Mouse (Mus musculus) G1E (cell line): ENCODE results near the gene Mrpl46. TPM values are rescaled to one million over a fixed set of nuclear protein-coding genes. Genes with fewer than 3 reads are reported as not detected.
A peak's percentile ranks its signal among the peaks of the same experiment; 100 is the strongest.

Source experiments
- ATAC-seq: 2 replicates; pipeline ENCODE4 v1.8.0; 2016; ENCODE audit warnings: mild to moderate bottlenecking; ENCODE audit not compliant: insufficient number of reproducible peaks, poor library complexity, low FRiP score, severe bottlenecking; ENCODE audit errors: extremely low read depth
- DNase-seq: peaks from one replicate; pipeline ENCODE4 v3.0.0; 2012; ENCODE audit warnings: low spot score
- H3K27me3 ChIP-seq: 2 replicates; pipeline ENCODE4 v1.6.1; 2012; ENCODE audit warnings: mild to moderate bottlenecking, low read length, inconsistent platforms; ENCODE audit not compliant: insufficient read depth
- H3K36me3 ChIP-seq: replicated peaks from 2 replicates; pipeline ENCODE3; 2012; ENCODE audit warnings: mild to moderate bottlenecking, inconsistent platforms
- H3K4me1 ChIP-seq: 2 replicates; pipeline ENCODE4 v1.6.1; 2012; ENCODE audit warnings: low read depth, low read length, inconsistent platforms, mixed read lengths; ENCODE audit not compliant: insufficient read depth
- H3K4me3 ChIP-seq: 2 replicates; pipeline ENCODE4 v1.5.1; 2012; ENCODE audit warnings: low read depth, mild to moderate bottlenecking, inconsistent platforms, low read length, moderate library complexity, mixed read lengths
- H3K9me3 ChIP-seq: replicated peaks from 2 replicates; pipeline ENCODE4 v1.6.1; 2012; ENCODE audit warnings: inconsistent platforms
- CTCF ChIP-seq: IDR thresholded peaks from 2 replicates; pipeline ENCODE4 v1.5.1; 2012; ENCODE audit warnings: low read depth, low read length, inconsistent platforms, mixed read lengths
- GATA1 ChIP-seq: IDR thresholded peaks from 2 replicates; pipeline ENCODE4 v1.6.1; 2012; ENCODE audit warnings: borderline replicate concordance, low read length, inconsistent platforms, mixed read lengths
- GATA2 ChIP-seq: IDR thresholded peaks from 2 replicates; pipeline ENCODE4 v1.6.1; 2012; ENCODE audit warnings: low read depth, low read length, inconsistent platforms, borderline replicate concordance
- POLR2AphosphoS5 ChIP-seq: IDR thresholded peaks from 2 replicates; pipeline ENCODE4 v1.6.1; 2012; ENCODE audit warnings: low read depth, low read length, inconsistent platforms; ENCODE audit not compliant: insufficient replicate concordance
- TAL1 ChIP-seq: conservative IDR thresholded peaks from 2 replicates; pipeline ENCODE4 v1.6.1; 2012; ENCODE audit warnings: low read depth, low read length, inconsistent platforms, mixed read lengths
- polyA plus RNA-seq: library from polyadenylated mRNA; stranded (reverse); fragments of >175 nt; gene quantifications from 2 replicates; pipeline ENCODE4 v1.2.3, GENCODE M21; 2012
- total RNA-seq, 2 experiments: library from RNA; stranded (forward) in 1 of 2; stranded (reverse) in 1 of 2; fragments of 200-1000 nt in 1 of 2; fragments of >200 nt in 1 of 2; fragmentation: Nextera tagmentation in 1 of 2; gene quantifications; 2 replicates each; pipeline ENCODE4 v1.2.3; 2014 to 2017

Gene Mrpl46
- total and polyA plus RNA-seq, 3 experiments, result 19.3 to 59.0 (median 19.9) TPM

- no peaks in the 10 kb centered on the region for H3K27me3 ChIP-seq
- H3K4me1 ChIP-seq, result peaks cover 38% of the 10 kb centered on the region
- H3K9me3 ChIP-seq, result no peaks in the 10 kb centered on the region
- TF ChIP-seq GATA1, result no peak
- no peak for TF ChIP-seq TAL1
- TF ChIP-seq POLR2AphosphoS5, result no peak
- TF ChIP-seq CTCF, result no peak
- TF ChIP-seq GATA2, result no peak
- H3K36me3 ChIP-seq, result peaks cover 5% of the 10 kb centered on the region
- ATAC-seq, result no peak
- no peak for DNase-seq
- no peak overlapping the region for H3K4me3 ChIP-seq
Observed at GRCm38 (mm10) chr7:78813791-78814190, 30.5 kb upstream of the Mrpl46 start.

GRCm38 (mm10) chr7:78807192-78807591, 23.9 kb upstream of the Mrpl46 start:
- ATAC-seq (no peak), DNase-seq (no peak)
- H3K4me3 ChIP-seq, result no peak overlapping the region
- no peak for TF ChIP-seq CTCF
- no peak for TF ChIP-seq POLR2AphosphoS5
- no peak for TF ChIP-seq GATA1
- TF ChIP-seq TAL1, result no peak
- no peak for TF ChIP-seq GATA2
- H3K9me3 ChIP-seq, result no peaks in the 10 kb centered on the region
- H3K36me3 ChIP-seq, result no peaks in the 10 kb centered on the region
- H3K27me3 ChIP-seq, result no peaks in the 10 kb centered on the region
- peaks cover 32% of the 10 kb centered on the region for H3K4me1 ChIP-seq

- Histone ChIP-seq H3K4me1 (peaks cover 61% of the 10 kb centered on the region), H3K27me3 (no peaks in the 10 kb centered on the region), H3K36me3 (no peaks in the 10 kb centered on the region), H3K9me3 (no peaks in the 10 kb centered on the region), H3K4me3 (no peak overlapping the region)
- no peak for ATAC-seq
- TF ChIP-seq POLR2AphosphoS5 (no peak), GATA1 (no peak), GATA2 (no peak), CTCF (no peak), TAL1 (no peak)
- DNase-seq, result no peak
Observed at GRCm38 (mm10) chr7:78803841-78804240, 20.5 kb upstream of the Mrpl46 start.

- ATAC-seq (peak; percentile 91), DNase-seq (peak; percentile 63)
- TF ChIP-seq POLR2AphosphoS5, result no peak
- peak; percentile 82 for TF ChIP-seq TAL1
- no peak for TF ChIP-seq GATA1
- no peaks in the 10 kb centered on the region for H3K27me3 ChIP-seq
- peak overlapping the region; percentile 44; the same call in 1 of the 2 replicates for H3K4me3 ChIP-seq
- H3K36me3 ChIP-seq, result peaks cover 8% of the 10 kb centered on the region
- H3K4me1 ChIP-seq, result peaks cover 89% of the 10 kb centered on the region
- no peaks in the 10 kb centered on the region for H3K9me3 ChIP-seq
Observed at GRCm38 (mm10) chr7:78799730-78800496, 16.6 kb upstream of the Mrpl46 start.

- Histone ChIP-seq H3K4me3 (no peak overlapping the region), H3K9me3 (no peaks in the 10 kb centered on the region), H3K36me3 (peaks cover 22% of the 10 kb centered on the region), H3K27me3 (no peaks in the 10 kb centered on the region), H3K4me1 (peaks cover 92% of the 10 kb centered on the region)
- no peak for DNase-seq
- TF ChIP-seq POLR2AphosphoS5, result no peak
- TF ChIP-seq TAL1, result no peak
- no peak for TF ChIP-seq CTCF
- no peak for TF ChIP-seq GATA1
- no peak for TF ChIP-seq GATA2
- ATAC-seq, result no peak
Observed at GRCm38 (mm10) chr7:78797843-78798455, 14.6 kb upstream of the Mrpl46 start.

- ATAC-seq, result no peak
- H3K36me3 ChIP-seq, result peaks cover 35% of the 10 kb centered on the region
- DNase-seq, result no peak
- H3K4me3 ChIP-seq, result no peak overlapping the region
- no peak for TF ChIP-seq POLR2AphosphoS5
- no peak for TF ChIP-seq GATA2
- no peak for TF ChIP-seq TAL1
- no peak for TF ChIP-seq GATA1
- no peak for TF ChIP-seq CTCF
- no peaks in the 10 kb centered on the region for H3K9me3 ChIP-seq
- no peaks in the 10 kb centered on the region for H3K27me3 ChIP-seq
- peaks cover 90% of the 10 kb centered on the region for H3K4me1 ChIP-seq
Observed at GRCm38 (mm10) chr7:78796624-78797023, 13.3 kb upstream of the Mrpl46 start.
